Mouse (Mus musculus) liver, postnatal 0 days (tissue): Measurements from ENCODE around the gene Asb7.

Experiments
- CTCF ChIP-seq: sonication (generic); IDR thresholded peaks from 2 replicates; pipeline ENCODE4 v1.5.1; 2016; ENCODE audit warnings: antibody characterized with exemption, low read depth
- EP300 ChIP-seq: IDR thresholded peaks from 2 replicates; pipeline ENCODE4 v1.6.1; 2016; ENCODE audit warnings: antibody characterized with exemption, low read depth, mild to moderate bottlenecking

GRCm38 (mm10) chr7:66633351-66633750 lies 56.0 kb downstream of the Asb7 start:
- no peak for TF ChIP-seq CTCF
- TF ChIP-seq EP300 = no peak
